Mouse (Mus musculus) limb, embryonic 13.5 days (tissue): ENCODE results near the gene Ackr1. TPM values are rescaled to one million over a fixed set of nuclear protein-coding genes. Genes with fewer than 3 reads are reported as not detected.
"Not testable (repeated sequence)": the region's sequence is repeated elsewhere in the genome, so short reads cannot be mapped to it uniquely, and the experiment has no call there.

Experiments
- ATAC-seq: fragments of 200-750 bp; cut with Nextera tagmentation; 2 replicates; pipeline ENCODE4 v1.8.0; 2017; ENCODE audit warnings: low read depth, moderate number of reproducible peaks, moderate TSS enrichment; ENCODE audit not compliant: low FRiP score
- H3K27ac ChIP-seq: fragments of 300-500 bp; sonication (generic); 2 replicates; pipeline ENCODE4 v1.5.1; 2015; ENCODE audit warnings: inconsistent platforms, mild to moderate bottlenecking, moderate library complexity
- H3K27me3 ChIP-seq: fragments of 300-500 bp; sonication (generic); 2 replicates; pipeline ENCODE4 v1.6.1; 2015; ENCODE audit warnings: mild to moderate bottlenecking, inconsistent platforms
- H3K36me3 ChIP-seq: fragments of 300-500 bp; sonication (generic); 2 replicates; pipeline ENCODE4 v1.6.1; 2015; ENCODE audit warnings: inconsistent platforms, mild to moderate bottlenecking, moderate library complexity
- H3K4me1 ChIP-seq: fragments of 300-500 bp; sonication (generic); 2 replicates; pipeline ENCODE4 v1.6.1; 2015; ENCODE audit warnings: inconsistent platforms
- H3K4me2 ChIP-seq: fragments of 300-500 bp; sonication (generic); replicated peaks from 2 replicates; pipeline ENCODE4 v1.6.1; 2015; ENCODE audit warnings: inconsistent platforms, mild to moderate bottlenecking, moderate library complexity
- H3K4me3 ChIP-seq: fragments of 300-500 bp; sonication (generic); 2 replicates; pipeline ENCODE4 v1.5.1; 2015; ENCODE audit warnings: moderate library complexity, mild to moderate bottlenecking, inconsistent platforms
- H3K9ac ChIP-seq: fragments of 300-500 bp; sonication (generic); 2 replicates; pipeline ENCODE4 v1.6.1; 2015; ENCODE audit warnings: mild to moderate bottlenecking, inconsistent platforms
- H3K9me3 ChIP-seq: fragments of 300-500 bp; sonication (generic); 2 replicates; pipeline ENCODE4 v1.6.1; 2016; ENCODE audit warnings: inconsistent platforms
- WGBS: fragments of 180-500 bp; shearing (Covaris S2); methylation state at CpG from one replicate; pipeline ENCODE4 v1.1.7; 2015; 5-methylcytosine and 5-hydroxymethylcytosine counted together
- polyA plus RNA-seq: library from polyadenylated mRNA; unstranded; fragments of >200 nt; fragmentation: Nextera tagmentation; extraction: Ambion mirVana; gene quantifications from 2 replicates; pipeline ENCODE4 v1.2.1, GENCODE M21; 2015

Ackr1 gene
- polyA plus RNA-seq, 1 experiment from 2014 or later = 0.57 TPM

- Histone ChIP-seq H3K4me1 (no peaks in the 10 kb centered on the region), H3K9me3 (no peaks in the 10 kb centered on the region), H3K4me3 (no peak overlapping the region), H3K27ac (no peak overlapping the region), H3K9ac (no peak overlapping the region), H3K4me2 (no peak overlapping the region), H3K27me3 (no peaks in the 10 kb centered on the region), H3K36me3 (no peaks in the 10 kb centered on the region)
- ATAC-seq = no peak
- 78% methylated on average over 8 of the region's 8 CpGs for WGBS
These were observed 11.8 kb downstream of the Ackr1 start for GRCm38 (mm10) chr1:173321593-173322248.

GRCm38 (mm10) chr1:173317925-173318477 lies 15.5 kb downstream of the Ackr1 start:
- no peak overlapping the region for H3K4me3 ChIP-seq
- no peaks in the 10 kb centered on the region for H3K4me1 ChIP-seq
- no peak overlapping the region for H3K9ac ChIP-seq
- no peak overlapping the region for H3K27ac ChIP-seq
- 78% methylated on average over 2 of the region's 2 CpGs for WGBS
- H3K36me3 ChIP-seq = no peaks in the 10 kb centered on the region
- H3K27me3 ChIP-seq = no peaks in the 10 kb centered on the region
- H3K9me3 ChIP-seq = no peaks in the 10 kb centered on the region
- no peak for ATAC-seq
- no peak overlapping the region for H3K4me2 ChIP-seq

- H3K27me3 ChIP-seq = no peaks in the 10 kb centered on the region
- H3K9me3 ChIP-seq = no peaks in the 10 kb centered on the region
- H3K36me3 ChIP-seq = no peaks in the 10 kb centered on the region
- ATAC-seq = no peak
- WGBS = 91% methylated on average over 3 of the region's 3 CpGs
- no peak overlapping the region for H3K9ac ChIP-seq
- no peak overlapping the region for H3K4me3 ChIP-seq
- H3K27ac ChIP-seq = no peak overlapping the region
- no peaks in the 10 kb centered on the region for H3K4me1 ChIP-seq
- no peak overlapping the region for H3K4me2 ChIP-seq
These were observed 17.8 kb downstream of the Ackr1 start for GRCm38 (mm10) chr1:173315725-173316124.

- not testable (repeated sequence) for H3K27ac ChIP-seq, H3K27me3 ChIP-seq, H3K9ac ChIP-seq, H3K4me3 ChIP-seq, H3K9me3 ChIP-seq, H3K4me1 ChIP-seq, ATAC-seq, H3K36me3 ChIP-seq, H3K4me2 ChIP-seq
- 78% methylated on average over 7 of the region's 7 CpGs for WGBS
These were observed 20.0 kb downstream of the Ackr1 start for GRCm38 (mm10) chr1:173313535-173314050.

GRCm38 (mm10) chr1:173302795-173303194 lies 30.8 kb downstream of the Ackr1 start:
- not testable (repeated sequence) for H3K4me3 ChIP-seq, H3K27ac ChIP-seq, H3K4me2 ChIP-seq, ATAC-seq, H3K9ac ChIP-seq, H3K4me1 ChIP-seq, H3K27me3 ChIP-seq, H3K36me3 ChIP-seq, H3K9me3 ChIP-seq
- 62% methylated on average over 3 of the region's 3 CpGs for WGBS

Other genes with a start within 250 kb of the Ackr1 start
- gene Olfr1408, start 196.4 kb downstream of the Ackr1 start, polyA plus RNA-seq = not detected in 2 replicates
- gene Olfr1406, start 143.1 kb downstream of the Ackr1 start, polyA plus RNA-seq = not detected in 2 replicates
- not detected in 2 replicates for gene Olfr218, start 135.9 kb downstream of the Ackr1 start, polyA plus RNA-seq
- not detected in 2 replicates for gene Olfr1404, start 121.4 kb downstream of the Ackr1 start, polyA plus RNA-seq
- not detected in 2 replicates for gene Fcer1a, start 106.5 kb downstream of the Ackr1 start, polyA plus RNA-seq
- not detected in 2 replicates for gene Olfr418, start 67.7 kb downstream of the Ackr1 start, polyA plus RNA-seq
- gene Mptx2, start 56.0 kb downstream of the Ackr1 start, polyA plus RNA-seq = not detected in 2 replicates
- gene Aim2, start 17.1 kb upstream of the Ackr1 start, polyA plus RNA-seq = 1.1 and 1.3 TPM in 2 replicates
- gene Cadm3, start 33.9 kb upstream of the Ackr1 start, polyA plus RNA-seq = 0.67 and 0.86 TPM in 2 replicates
- not detected in 2 replicates for gene Ifi206, start 157.3 kb upstream of the Ackr1 start, polyA plus RNA-seq
- gene Ifi214, start 202.2 kb upstream of the Ackr1 start, polyA plus RNA-seq = not detected in 2 replicates